Mouse (Mus musculus): Measurements from ENCODE around the gene Fars2.

Fars2 gene

GRCm38 (mm10) chr13:36576781-36577180, 459.6 kb downstream of the Fars2 start:
- DNase-seq (ENCODE audit: low spot score in 2 of 2) = no peak

GRCm38 (mm10) chr13:36577916-36578568, 460.8 kb downstream of the Fars2 start:
- no peak for DNase-seq (ENCODE audit: low spot score in 2 of 2)

GRCm38 (mm10) chr13:36578569-36579333, 461.5 kb downstream of the Fars2 start:
- peak; percentile 48 to 67 for DNase-seq (ENCODE audit: low spot score in 2 of 2)

DNA sequence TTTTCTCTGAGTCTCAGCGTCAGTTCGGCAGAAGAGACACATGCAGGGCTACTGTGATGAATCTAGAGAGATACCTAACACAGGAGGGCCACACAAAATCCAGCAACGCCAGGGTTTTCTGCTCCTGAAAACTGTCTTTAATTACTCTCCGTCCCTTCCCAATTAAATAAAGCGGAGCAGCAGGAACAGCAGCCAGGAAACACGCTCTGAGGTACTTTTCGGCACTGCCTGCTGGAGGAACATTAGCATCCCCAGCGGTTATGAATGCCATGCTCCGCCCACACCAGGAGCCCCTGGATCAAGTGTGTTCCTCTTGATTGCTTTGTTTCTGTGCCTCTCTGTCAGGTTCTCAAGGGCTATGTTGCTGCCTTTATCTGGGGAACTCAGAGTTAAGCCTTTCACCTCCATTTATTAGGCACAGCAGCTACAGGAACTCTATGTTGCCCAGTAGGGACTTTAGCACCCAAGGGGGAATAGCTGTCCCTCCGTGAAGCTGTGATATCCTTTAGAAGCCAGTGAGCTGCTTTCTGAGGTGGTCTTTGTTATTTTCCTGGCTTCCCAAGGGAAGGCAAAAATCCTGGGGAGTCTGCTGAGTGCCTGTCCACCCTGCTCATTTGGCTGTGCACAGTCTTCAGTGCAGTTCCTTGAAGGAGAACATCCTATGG, 465.3 kb downstream of the Fars2 start:
- no peak for DNase-seq (ENCODE audit: low spot score in 2 of 2)

DNA sequence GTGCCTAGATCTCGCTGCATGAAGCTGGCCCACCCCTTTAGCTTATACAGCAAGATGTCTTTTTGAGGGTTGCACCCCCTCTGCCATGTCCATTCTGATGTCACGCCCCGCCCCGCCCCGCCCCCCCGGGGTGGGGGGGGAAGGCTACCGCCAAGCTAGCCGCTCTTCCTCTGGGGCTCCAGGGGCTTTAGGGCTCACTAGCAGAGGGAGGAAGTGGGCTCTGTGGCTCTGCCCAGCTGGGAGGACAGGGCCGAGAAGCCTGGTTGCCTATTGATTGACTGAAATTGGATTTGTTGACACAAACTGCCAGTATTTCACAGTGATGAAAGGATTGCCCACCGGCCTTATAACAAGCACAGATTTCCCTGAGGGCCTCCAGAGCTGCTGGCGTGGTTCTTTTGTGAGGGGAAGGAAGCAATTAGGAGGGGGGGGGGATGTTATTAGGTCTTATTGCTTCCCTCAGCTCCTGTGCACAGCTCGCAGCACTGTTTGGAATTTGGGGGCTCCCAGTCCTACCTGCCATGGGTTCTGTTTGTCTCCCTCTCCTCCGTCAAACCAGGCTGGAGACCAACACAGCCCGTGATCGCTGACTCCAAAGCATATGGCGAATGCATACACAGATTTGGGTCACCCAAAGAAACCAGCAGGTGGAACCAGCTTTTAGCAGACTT, 466.4 kb downstream of the Fars2 start:
- DNase-seq (ENCODE audit: low spot score in 2 of 2) = no peak

GRCm38 (mm10) chr13:36584197-36584596, 467.0 kb downstream of the Fars2 start:
- no peak for DNase-seq (ENCODE audit: low spot score in 2 of 2)

GRCm38 (mm10) chr13:36589092-36589491, 471.9 kb downstream of the Fars2 start:
- DNase-seq (ENCODE audit: low spot score in 2 of 2) = no peak

GRCm38 (mm10) chr13:36592291-36592690, 475.1 kb downstream of the Fars2 start:
- no peak for DNase-seq (ENCODE audit: low spot score in 2 of 2)

DNA sequence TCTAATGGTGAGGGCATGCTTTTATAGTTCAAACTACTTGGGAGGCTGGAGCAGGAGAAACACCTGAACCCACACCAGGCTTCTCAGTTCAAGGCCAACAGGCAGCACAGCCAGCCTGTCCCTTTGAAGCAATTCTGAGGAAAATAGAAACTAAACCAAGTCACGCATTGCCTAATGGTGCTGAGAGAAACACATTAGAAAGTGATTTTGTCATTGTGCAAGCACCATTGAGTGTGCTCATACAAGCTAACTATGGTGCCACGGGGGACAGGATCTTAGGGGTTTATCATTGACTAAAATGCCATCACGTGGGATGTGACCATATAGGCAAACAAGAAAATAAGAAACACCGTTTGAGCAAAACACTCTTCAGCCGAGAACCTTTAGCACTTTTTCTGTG, 489.5 kb downstream of the Fars2 start:
- no peak for DNase-seq (ENCODE audit: low spot score in 2 of 2)

GRCm38 (mm10) chr13:36607871-36608270, 490.7 kb downstream of the Fars2 start:
- no peak for DNase-seq (ENCODE audit: low spot score in 2 of 2)

DNA sequence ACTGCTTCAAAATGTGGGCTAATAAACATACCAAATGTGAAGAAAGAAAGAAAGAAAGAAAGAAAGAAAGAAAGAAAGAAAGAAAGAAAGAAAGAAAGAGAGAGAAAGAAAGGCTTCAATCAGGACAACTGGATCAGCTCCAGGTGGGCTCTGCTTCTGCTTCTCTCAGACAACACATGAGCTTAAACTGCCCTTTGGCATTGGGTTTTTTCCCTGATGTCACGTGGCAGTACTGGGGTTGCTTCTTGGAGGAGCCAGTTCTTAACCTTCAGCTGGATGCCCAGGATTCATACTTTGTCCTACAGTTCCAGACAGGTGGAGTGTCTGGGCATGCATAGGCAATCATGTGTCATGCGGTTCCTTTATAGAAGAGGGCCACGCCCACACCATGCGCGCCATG, 493.2 kb downstream of the Fars2 start:
- no peak for DNase-seq (ENCODE audit: low spot score in 2 of 2)

DNA sequence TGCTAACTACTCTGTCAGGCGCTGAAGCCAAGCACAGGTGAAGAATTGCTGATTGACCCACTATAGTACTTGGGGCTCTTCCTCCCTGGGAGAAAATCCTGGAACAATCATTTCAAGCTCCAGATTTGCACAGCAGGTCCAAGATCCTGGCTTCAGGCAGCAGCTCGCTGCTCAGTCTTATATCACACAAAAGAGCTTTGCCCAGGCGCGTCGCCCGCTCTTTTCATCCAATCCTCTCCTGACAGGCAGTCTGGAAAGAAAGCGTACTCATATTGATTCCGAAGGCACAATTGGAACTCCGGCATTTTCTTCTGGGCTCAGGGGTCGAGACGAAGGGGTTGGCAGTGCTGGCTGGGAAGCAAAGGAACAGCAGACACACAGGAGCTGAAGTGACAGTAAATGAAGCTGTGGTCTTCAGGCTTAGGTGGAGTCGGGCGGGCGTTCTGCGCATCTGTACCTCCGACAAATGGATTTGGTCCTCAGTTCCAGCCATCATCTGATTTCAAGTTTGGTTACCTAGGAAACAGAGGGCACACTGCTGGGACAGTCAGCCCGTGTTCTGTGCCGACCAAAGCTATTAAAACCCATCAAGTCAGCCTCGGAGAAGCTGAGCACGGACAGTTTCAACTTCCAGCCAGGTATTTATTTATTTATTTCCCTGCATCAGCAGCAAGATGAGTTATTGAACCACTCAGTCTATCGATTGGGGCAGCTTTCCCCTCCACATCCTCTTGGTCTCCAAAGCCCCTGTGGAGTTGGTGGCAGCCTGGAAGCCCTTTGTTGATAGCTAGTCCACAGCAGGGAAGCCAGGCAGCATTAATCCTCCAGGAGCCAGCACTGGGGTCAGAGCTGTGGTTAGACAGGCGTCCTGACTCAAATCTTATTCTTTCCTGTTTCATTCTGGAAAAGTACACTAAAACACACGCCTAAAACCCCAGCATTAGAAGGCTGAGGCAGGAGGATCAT, 495.9 kb downstream of the Fars2 start:
- no peak for DNase-seq (ENCODE audit: low spot score in 2 of 2)

- no peak for DNase-seq (ENCODE audit: low spot score in 2 of 2)
Observed at GRCm38 (mm10) chr13:36620498-36621332, 503.5 kb downstream of the Fars2 start.

- DNase-seq (ENCODE audit: low spot score in 2 of 2) = no peak
Observed at GRCm38 (mm10) chr13:36621333-36621659, 504.1 kb downstream of the Fars2 start.

DNA sequence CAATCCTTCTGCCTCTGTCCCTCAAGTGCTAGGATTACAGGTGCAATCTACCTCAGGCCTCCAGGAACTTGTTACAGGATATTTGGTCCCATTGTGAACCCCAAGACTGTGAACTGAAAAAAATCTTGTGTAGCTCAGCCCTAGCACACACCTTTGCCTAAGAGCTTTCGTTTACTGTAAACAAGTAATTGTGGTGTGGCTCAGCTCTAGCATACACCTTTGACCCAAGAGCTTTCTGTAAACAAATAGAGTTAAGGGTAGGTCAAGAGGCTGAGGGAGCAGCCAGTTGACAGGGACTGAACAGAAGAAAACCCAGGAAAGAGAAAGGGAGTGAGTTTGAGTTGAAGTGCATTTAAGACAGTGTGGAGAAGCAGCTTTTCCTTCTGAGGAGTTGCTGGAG, 506.3 kb downstream of the Fars2 start:
- no peak for DNase-seq (ENCODE audit: low spot score in 2 of 2)

- DNase-seq (ENCODE audit: low spot score in 2 of 2) = no peak
Observed at GRCm38 (mm10) chr13:36629154-36629553, 511.9 kb downstream of the Fars2 start.

- no peak for DNase-seq (ENCODE audit: low spot score in 2 of 2)
Observed at GRCm38 (mm10) chr13:36648257-36648656, 531.0 kb downstream of the Fars2 start.

- DNase-seq (ENCODE audit: low spot score in 2 of 2) = no peak
Observed at GRCm38 (mm10) chr13:36654251-36654650, 537.0 kb downstream of the Fars2 start.

DNA sequence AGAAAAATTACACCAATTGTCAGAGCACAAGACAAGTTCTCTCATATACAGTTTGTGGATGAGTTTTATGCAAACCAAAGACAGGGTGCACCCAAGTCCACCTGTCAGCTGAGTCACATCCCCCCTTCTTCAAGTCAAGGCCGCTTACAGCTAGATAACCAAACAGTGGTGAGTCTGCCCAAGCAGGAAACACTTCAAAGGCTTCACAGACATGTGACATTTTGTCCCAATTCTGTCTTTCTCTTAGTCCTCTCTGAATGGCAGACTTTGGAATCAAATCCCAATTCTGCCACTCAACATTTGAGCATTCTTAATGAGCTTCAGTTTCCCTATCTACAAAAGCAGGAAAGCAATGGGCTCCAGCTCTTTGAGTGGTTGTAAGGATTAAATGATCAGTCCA, 562.1 kb downstream of the Fars2 start:
- no peak for DNase-seq (ENCODE audit: low spot score in 2 of 2)

DNA sequence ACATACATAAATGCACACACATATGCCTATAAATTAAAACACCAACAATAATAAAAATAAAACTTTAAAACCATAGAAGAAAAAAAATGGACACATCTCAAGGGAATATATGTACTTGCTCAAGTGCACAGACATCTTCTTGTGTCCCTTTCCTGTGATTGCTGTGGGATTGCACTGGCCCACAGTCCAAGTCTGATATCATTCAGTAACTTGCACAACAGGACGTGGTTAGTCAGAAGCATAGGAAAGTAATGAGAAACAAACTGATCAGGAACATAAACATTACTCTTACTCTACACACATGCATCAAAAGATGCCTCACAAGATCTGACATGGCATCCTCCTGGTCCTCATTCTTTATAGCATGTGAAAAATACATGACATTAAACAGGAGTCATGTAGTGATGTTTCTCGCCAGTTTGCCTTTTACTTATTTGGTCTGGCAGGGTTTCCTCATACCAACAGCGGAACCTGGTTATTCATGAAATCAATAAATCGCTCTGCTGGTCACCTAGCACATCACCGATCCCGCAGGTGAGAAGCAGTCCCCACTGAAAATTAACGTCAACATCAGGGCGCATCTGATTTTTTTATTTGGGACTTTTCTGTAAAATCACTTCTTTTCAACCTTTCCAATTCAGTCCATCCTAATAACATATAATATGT, 563.6 kb downstream of the Fars2 start:
- DNase-seq (ENCODE audit: low spot score in 2 of 2) = no peak
